Mouse (Mus musculus) lung, embryonic 14.5 days (tissue): Measurements from ENCODE around the gene Actl7a. TPM values are rescaled to one million over a fixed set of nuclear protein-coding genes. Genes with fewer than 3 reads are reported as not detected.

Source experiments
- ATAC-seq: fragments of 200-750 bp; cut with Nextera tagmentation; 2 replicates; pipeline ENCODE4 v1.8.0; 2017; ENCODE audit warnings: mild to moderate bottlenecking, moderate TSS enrichment, moderate library complexity; ENCODE audit not compliant: insufficient read depth
- DNase-seq: peaks from one replicate; pipeline ENCODE4 v3.0.0-alpha.2; 2015
- H3K27ac ChIP-seq: fragments of 300-500 bp; sonication (generic); 2 replicates; pipeline ENCODE4 v1.5.1; 2014; ENCODE audit warnings: low read depth, mild to moderate bottlenecking, moderate library complexity
- H3K27me3 ChIP-seq: fragments of 300-500 bp; sonication (generic); 2 replicates; pipeline ENCODE4 v1.6.1; 2014; ENCODE audit warnings: low read length, control low read depth; ENCODE audit not compliant: insufficient read depth
- H3K36me3 ChIP-seq: fragments of 300-500 bp; sonication (generic); 2 replicates; pipeline ENCODE4 v1.6.1; 2014; ENCODE audit warnings: control low read depth; ENCODE audit not compliant: insufficient read depth
- H3K4me1 ChIP-seq: fragments of 300-500 bp; sonication (generic); 2 replicates; pipeline ENCODE4 v1.6.1; 2014; ENCODE audit warnings: antibody characterized with exemption, control low read depth; ENCODE audit not compliant: insufficient read depth
- H3K4me2 ChIP-seq: fragments of 300-500 bp; sonication (generic); 2 replicates; pipeline ENCODE4 v1.6.1; 2014; ENCODE audit warnings: mild to moderate bottlenecking
- H3K4me3 ChIP-seq: fragments of 300-500 bp; sonication (generic); 2 replicates; pipeline ENCODE4 v1.5.1; 2014; ENCODE audit warnings: low read depth, low read length
- H3K9ac ChIP-seq: fragments of 300-500 bp; sonication (generic); 2 replicates; pipeline ENCODE4 v1.6.1; 2014
- H3K9me3 ChIP-seq: fragments of 300-500 bp; sonication (generic); 2 replicates; pipeline ENCODE4 v1.6.1; 2016; ENCODE audit warnings: low read depth, low read length, control low read depth
- CTCF ChIP-seq: IDR thresholded peaks from 2 replicates; pipeline ENCODE4 v1.5.1; 2016; ENCODE audit warnings: antibody characterized with exemption, low read depth
- WGBS: fragments of 180-500 bp; shearing (Covaris S2); extraction: QIAGEN DNeasy Blood & Tissue Kit; methylation state at CpG from one replicate; pipeline ENCODE4 v1.1.7; 2014; 5-methylcytosine and 5-hydroxymethylcytosine counted together
- polyA plus RNA-seq: library from polyadenylated mRNA; unstranded; fragments of >200 nt; fragmentation: Nextera tagmentation; extraction: Ambion mirVana; gene quantifications from 2 replicates; pipeline ENCODE4 v1.2.1, GENCODE M21; 2014

Actl7a gene
- polyA plus RNA-seq, 1 experiment from 2014 or later = not detected

DNA sequence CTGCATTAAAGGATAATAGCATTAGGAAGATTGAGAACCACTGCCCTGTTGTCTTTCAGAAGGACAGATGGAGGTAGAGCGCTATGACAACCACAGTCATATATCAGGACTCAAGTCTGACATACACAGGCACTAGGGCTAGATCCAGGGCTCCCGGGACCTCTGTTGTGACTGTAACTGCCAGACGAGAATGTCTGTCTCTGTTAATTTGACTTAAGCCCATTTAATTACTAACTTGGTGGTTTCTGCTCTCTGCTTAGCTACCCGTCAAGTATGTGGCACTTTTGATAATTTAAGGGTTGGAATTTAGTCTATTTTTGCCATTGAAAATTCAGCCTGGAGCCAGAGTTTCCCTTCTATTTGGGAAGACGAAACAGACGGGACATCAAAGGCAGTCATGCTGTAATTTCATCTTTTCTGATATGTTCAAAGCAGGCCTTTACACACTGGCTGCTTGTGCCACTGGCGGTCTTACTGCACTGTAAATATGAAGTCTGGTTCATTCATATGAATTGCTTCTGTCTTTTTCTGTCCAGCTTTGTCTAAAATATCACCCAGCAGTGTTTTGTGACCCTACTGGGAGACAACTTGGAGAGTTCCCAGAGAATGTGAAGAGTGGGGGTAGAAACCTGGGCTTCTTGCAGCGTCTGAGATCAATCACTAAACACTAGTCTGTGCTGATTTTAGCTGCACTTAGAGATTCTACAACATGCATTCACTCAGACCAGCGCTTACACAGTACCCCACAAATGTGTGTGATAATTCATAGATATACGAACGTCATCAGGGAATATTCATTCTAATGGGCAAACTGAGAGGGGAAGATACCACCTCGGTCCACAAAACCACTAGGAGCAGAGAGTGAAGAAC is 24.4 kb upstream of the Actl7a start:
- no peaks in the 10 kb centered on the region for H3K27me3 ChIP-seq
- H3K9ac ChIP-seq = no peak overlapping the region
- DNase-seq (peak; percentile 52), ATAC-seq (peak; percentile 14; the same call in 1 of the 2 replicates)
- no peak overlapping the region for H3K27ac ChIP-seq
- no peak for TF ChIP-seq CTCF
- no peaks in the 10 kb centered on the region for H3K4me1 ChIP-seq
- no peaks in the 10 kb centered on the region for H3K9me3 ChIP-seq
- no peak overlapping the region for H3K4me3 ChIP-seq
- no peak overlapping the region for H3K4me2 ChIP-seq
- 44% methylated on average over 12 of the region's 12 CpGs for WGBS
- no peaks in the 10 kb centered on the region for H3K36me3 ChIP-seq

- DNase-seq = no peak
- no peaks in the 10 kb centered on the region for H3K27me3 ChIP-seq
- H3K4me2 ChIP-seq = no peak overlapping the region
- no peaks in the 10 kb centered on the region for H3K9me3 ChIP-seq
- WGBS = 55% methylated on average over 9 of the region's 9 CpGs
- peak; percentile 35; the same call in 1 of the 2 replicates for ATAC-seq
- no peak overlapping the region for H3K4me3 ChIP-seq
- H3K4me1 ChIP-seq = no peaks in the 10 kb centered on the region
- H3K9ac ChIP-seq = no peak overlapping the region
- H3K36me3 ChIP-seq = no peaks in the 10 kb centered on the region
- no peak for TF ChIP-seq CTCF
- H3K27ac ChIP-seq = no peak overlapping the region
These were observed 23.8 kb upstream of the Actl7a start for GRCm38 (mm10) chr4:56719456-56719855.

- Histone ChIP-seq H3K4me1 (no peaks in the 10 kb centered on the region), H3K4me2 (no peak overlapping the region), H3K27me3 (no peaks in the 10 kb centered on the region), H3K27ac (no peak overlapping the region), H3K9ac (no peak overlapping the region), H3K36me3 (no peaks in the 10 kb centered on the region), H3K4me3 (no peak overlapping the region), H3K9me3 (no peaks in the 10 kb centered on the region)
- ATAC-seq (no peak), DNase-seq (no peak)
- TF ChIP-seq CTCF = no peak
- 73% methylated on average over 9 of the region's 9 CpGs for WGBS
These were observed 22.8 kb upstream of the Actl7a start for GRCm38 (mm10) chr4:56720403-56720802.

DNA sequence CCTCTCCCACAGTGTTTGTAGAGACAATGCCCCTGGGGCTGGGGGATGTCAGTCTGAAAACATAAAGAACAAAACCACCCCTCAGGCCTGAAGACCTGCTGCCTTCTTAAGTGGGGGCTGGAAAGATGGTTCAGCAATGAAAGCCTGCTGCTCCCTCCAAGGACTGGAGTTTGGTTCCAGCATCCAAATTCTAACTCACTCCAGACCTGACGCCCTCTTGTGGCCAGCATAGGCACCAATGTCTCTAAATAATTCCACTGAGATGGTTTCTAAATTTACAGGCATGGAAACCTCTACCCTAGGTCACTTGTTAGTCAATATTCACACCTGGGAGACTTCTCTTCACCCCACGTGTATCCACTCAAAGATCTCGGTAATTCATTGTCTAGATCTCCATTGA is 21.7 kb upstream of the Actl7a start:
- no peak overlapping the region for H3K9ac ChIP-seq
- no peak overlapping the region for H3K4me3 ChIP-seq
- H3K27ac ChIP-seq = no peak overlapping the region
- WGBS = 34% methylated on average over 3 of the region's 3 CpGs
- no peaks in the 10 kb centered on the region for H3K36me3 ChIP-seq
- H3K4me2 ChIP-seq = no peak overlapping the region
- peak; percentile 68 for TF ChIP-seq CTCF
- no peaks in the 10 kb centered on the region for H3K27me3 ChIP-seq
- DNase-seq (peak; percentile 69), ATAC-seq (no peak)
- no peaks in the 10 kb centered on the region for H3K4me1 ChIP-seq
- H3K9me3 ChIP-seq = no peaks in the 10 kb centered on the region

GRCm38 (mm10) chr4:56722346-56722745 is 20.9 kb upstream of the Actl7a start:
- Histone ChIP-seq H3K4me1 (no peaks in the 10 kb centered on the region), H3K36me3 (no peaks in the 10 kb centered on the region), H3K27me3 (no peaks in the 10 kb centered on the region), H3K9me3 (no peaks in the 10 kb centered on the region), H3K9ac (no peak overlapping the region), H3K4me2 (no peak overlapping the region), H3K4me3 (no peak overlapping the region), H3K27ac (no peak overlapping the region)
- no peak for TF ChIP-seq CTCF
- no peak for DNase-seq
- WGBS = 59% methylated on average over 6 of the region's 6 CpGs
- no peak for ATAC-seq

DNA sequence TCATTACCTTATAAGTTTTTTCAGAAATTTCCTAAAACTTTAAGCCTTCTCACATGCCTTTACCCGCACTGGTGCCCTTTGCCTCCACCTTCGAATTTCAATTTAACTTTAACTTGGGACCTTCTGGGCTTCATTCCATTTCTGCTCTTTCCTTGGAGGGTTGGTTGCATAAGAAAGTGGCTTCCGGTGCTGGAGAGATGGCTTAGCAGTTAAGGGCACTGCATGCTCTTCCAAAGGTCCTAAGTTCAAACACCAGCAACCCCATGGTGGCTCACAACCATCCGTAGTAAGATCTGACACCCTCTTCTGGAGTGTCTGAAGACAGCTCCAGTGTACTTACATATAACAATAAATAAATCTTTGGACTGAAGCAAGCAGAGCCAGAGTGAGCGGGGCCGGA is 20.0 kb upstream of the Actl7a start:
- no peak for ATAC-seq
- H3K27me3 ChIP-seq = no peaks in the 10 kb centered on the region
- H3K9ac ChIP-seq = no peak overlapping the region
- H3K4me3 ChIP-seq = no peak overlapping the region
- H3K4me2 ChIP-seq = no peak overlapping the region
- no peaks in the 10 kb centered on the region for H3K36me3 ChIP-seq
- 82% methylated on average over 6 of the region's 6 CpGs for WGBS
- DNase-seq = no peak
- TF ChIP-seq CTCF = no peak
- no peaks in the 10 kb centered on the region for H3K9me3 ChIP-seq
- H3K27ac ChIP-seq = no peak overlapping the region
- H3K4me1 ChIP-seq = no peaks in the 10 kb centered on the region

DNA sequence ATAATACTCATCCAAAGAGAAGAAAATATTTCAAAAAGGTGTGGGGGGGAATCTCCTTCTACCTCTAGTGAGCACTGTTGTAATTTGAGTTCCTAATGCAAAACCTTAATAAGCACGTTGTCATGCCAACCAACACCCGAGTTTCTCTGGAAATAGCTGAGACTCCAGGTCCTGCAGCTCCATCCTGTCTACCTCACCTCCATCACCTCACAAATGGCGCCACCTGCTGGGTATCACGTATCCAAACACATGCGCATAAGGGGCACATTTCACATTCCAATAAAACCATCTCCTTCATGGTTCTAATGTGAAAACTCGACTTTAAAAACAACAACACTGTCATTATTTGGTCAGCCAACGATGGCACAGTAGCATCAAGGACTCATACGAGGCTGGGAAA is 17.4 kb upstream of the Actl7a start:
- peak; percentile 49 for TF ChIP-seq CTCF
- WGBS = 50% methylated on average over 8 of the region's 8 CpGs
- Histone ChIP-seq H3K4me3 (no peak overlapping the region), H3K4me2 (no peak overlapping the region), H3K27me3 (no peaks in the 10 kb centered on the region), H3K4me1 (no peaks in the 10 kb centered on the region), H3K36me3 (no peaks in the 10 kb centered on the region), H3K9ac (no peak overlapping the region), H3K9me3 (no peaks in the 10 kb centered on the region), H3K27ac (no peak overlapping the region)
- ATAC-seq (no peak), DNase-seq (peak; percentile 17)
